Mouse (Mus musculus): ENCODE data around the gene Fam160a2.

- TF ChIP-seq GATA1 (IDR thresholded peaks at IDR 0.05; ENCODE audit: low read length) (no peak), TAL1 (IDR thresholded peaks at IDR 0.05; ENCODE audit: low read length) (no peak)
These were observed 25.9 kb downstream of the Fam160a2 start for GRCm38 (mm10) chr7:105373976-105374375.
